Mouse (Mus musculus) G1E (cell line): Measurements from ENCODE around the gene Spaca4. TPM values are rescaled to one million over a fixed set of nuclear protein-coding genes. Genes with fewer than 3 reads are reported as not detected.

Experiments
- ATAC-seq: 2 replicates; pipeline ENCODE4 v1.8.0; 2016; ENCODE audit warnings: mild to moderate bottlenecking; ENCODE audit not compliant: insufficient number of reproducible peaks, poor library complexity, low FRiP score, severe bottlenecking; ENCODE audit errors: extremely low read depth
- DNase-seq: peaks from one replicate; pipeline ENCODE4 v3.0.0; 2012; ENCODE audit warnings: low spot score
- H3K27me3 ChIP-seq: 2 replicates; pipeline ENCODE4 v1.6.1; 2012; ENCODE audit warnings: mild to moderate bottlenecking, low read length, inconsistent platforms; ENCODE audit not compliant: insufficient read depth
- H3K36me3 ChIP-seq: replicated peaks from 2 replicates; pipeline ENCODE3; 2012; ENCODE audit warnings: mild to moderate bottlenecking, inconsistent platforms
- H3K4me1 ChIP-seq: 2 replicates; pipeline ENCODE4 v1.6.1; 2012; ENCODE audit warnings: low read depth, low read length, inconsistent platforms, mixed read lengths; ENCODE audit not compliant: insufficient read depth
- H3K4me3 ChIP-seq: 2 replicates; pipeline ENCODE4 v1.5.1; 2012; ENCODE audit warnings: low read depth, mild to moderate bottlenecking, inconsistent platforms, low read length, moderate library complexity, mixed read lengths
- H3K9me3 ChIP-seq: replicated peaks from 2 replicates; pipeline ENCODE4 v1.6.1; 2012; ENCODE audit warnings: inconsistent platforms
- CTCF ChIP-seq: IDR thresholded peaks from 2 replicates; pipeline ENCODE4 v1.5.1; 2012; ENCODE audit warnings: low read depth, low read length, inconsistent platforms, mixed read lengths
- GATA1 ChIP-seq: IDR thresholded peaks from 2 replicates; pipeline ENCODE4 v1.6.1; 2012; ENCODE audit warnings: borderline replicate concordance, low read length, inconsistent platforms, mixed read lengths
- GATA2 ChIP-seq: IDR thresholded peaks from 2 replicates; pipeline ENCODE4 v1.6.1; 2012; ENCODE audit warnings: low read depth, low read length, inconsistent platforms, borderline replicate concordance
- POLR2AphosphoS5 ChIP-seq: IDR thresholded peaks from 2 replicates; pipeline ENCODE4 v1.6.1; 2012; ENCODE audit warnings: low read depth, low read length, inconsistent platforms; ENCODE audit not compliant: insufficient replicate concordance
- TAL1 ChIP-seq: conservative IDR thresholded peaks from 2 replicates; pipeline ENCODE4 v1.6.1; 2012; ENCODE audit warnings: low read depth, low read length, inconsistent platforms, mixed read lengths
- polyA plus RNA-seq: library from polyadenylated mRNA; stranded (reverse); fragments of >175 nt; gene quantifications from 2 replicates; pipeline ENCODE4 v1.2.3, GENCODE M21; 2012
- total RNA-seq, 2 experiments: library from RNA; stranded (forward) in 1 of 2; stranded (reverse) in 1 of 2; fragments of 200-1000 nt in 1 of 2; fragments of >200 nt in 1 of 2; fragmentation: Nextera tagmentation in 1 of 2; gene quantifications; 2 replicates each; pipeline ENCODE4 v1.2.3; 2014 to 2017

Spaca4 gene
- total and polyA plus RNA-seq, 3 experiments: not detected

- Histone ChIP-seq H3K36me3 (no peaks in the 10 kb centered on the region), H3K27me3 (peaks cover 27% of the 10 kb centered on the region), H3K4me1 (peaks cover 15% of the 10 kb centered on the region), H3K9me3 (no peaks in the 10 kb centered on the region), H3K4me3 (no peak overlapping the region)
- no peak for TF ChIP-seq GATA1
- no peak for ATAC-seq
- DNase-seq: peak; percentile 65
Measured at GRCm38 (mm10) chr7:45739162-45739763, 13.7 kb upstream of the Spaca4 start.

- ATAC-seq: no peak
- no peak for TF ChIP-seq GATA1
- TF ChIP-seq GATA2: no peak
- TF ChIP-seq POLR2AphosphoS5: no peak
- TF ChIP-seq CTCF: no peak
- TF ChIP-seq TAL1: no peak
- DNase-seq: no peak
Measured at GRCm38 (mm10) chr7:45733477-45733876, 7.9 kb upstream of the Spaca4 start.

GRCm38 (mm10) chr7:45730727-45731431, 5.3 kb upstream of the Spaca4 start:
- Histone ChIP-seq H3K4me1 (peaks cover 41% of the 10 kb centered on the region), H3K9me3 (no peaks in the 10 kb centered on the region), H3K27me3 (peaks cover 14% of the 10 kb centered on the region), H3K36me3 (peaks cover 49% of the 10 kb centered on the region), H3K4me3 (no peak overlapping the region)
- TF ChIP-seq TAL1: no peak
- TF ChIP-seq CTCF: peak; percentile 77; the same call in 1 of the 2 replicates
- no peak for TF ChIP-seq GATA1
- ATAC-seq (no peak; the same call in 1 of the 2 replicates), DNase-seq (peak; percentile 72)

More at GRCm38 (mm10) chr7:45733477-45733876, 7.9 kb upstream of the Spaca4 start:
- Histone ChIP-seq H3K27me3 (peaks cover 19% of the 10 kb centered on the region), H3K4me1 (peaks cover 29% of the 10 kb centered on the region), H3K4me3 (no peak overlapping the region), H3K36me3 (peaks cover 23% of the 10 kb centered on the region), H3K9me3 (no peaks in the 10 kb centered on the region)

GRCm38 (mm10) chr7:45727625-45728024, 2.0 kb upstream of the Spaca4 start:
- Histone ChIP-seq H3K4me3 (no peak overlapping the region), H3K9me3 (no peaks in the 10 kb centered on the region), H3K27me3 (peaks cover 2% of the 10 kb centered on the region; the same call in 1 of the 2 replicates), H3K4me1 (peaks cover 69% of the 10 kb centered on the region), H3K36me3 (peaks cover 82% of the 10 kb centered on the region)
- DNase-seq: no peak
- ATAC-seq: no peak
- no peak for TF ChIP-seq TAL1
- TF ChIP-seq GATA2: no peak
- no peak for TF ChIP-seq CTCF
- no peak for TF ChIP-seq GATA1
- no peak for TF ChIP-seq POLR2AphosphoS5

- Histone ChIP-seq H3K4me3 (no peak overlapping the region), H3K4me1 (peaks cover 78% of the 10 kb centered on the region), H3K9me3 (no peaks in the 10 kb centered on the region), H3K27me3 (no peaks in the 10 kb centered on the region), H3K36me3 (peaks cover 94% of the 10 kb centered on the region)
- DNase-seq: no peak
- TF ChIP-seq CTCF (no peak), GATA2 (no peak), POLR2AphosphoS5 (no peak), GATA1 (no peak), TAL1 (no peak)
- ATAC-seq: no peak
Measured at GRCm38 (mm10) chr7:45726419-45726818, 806 bp upstream of the Spaca4 start.

DNA sequence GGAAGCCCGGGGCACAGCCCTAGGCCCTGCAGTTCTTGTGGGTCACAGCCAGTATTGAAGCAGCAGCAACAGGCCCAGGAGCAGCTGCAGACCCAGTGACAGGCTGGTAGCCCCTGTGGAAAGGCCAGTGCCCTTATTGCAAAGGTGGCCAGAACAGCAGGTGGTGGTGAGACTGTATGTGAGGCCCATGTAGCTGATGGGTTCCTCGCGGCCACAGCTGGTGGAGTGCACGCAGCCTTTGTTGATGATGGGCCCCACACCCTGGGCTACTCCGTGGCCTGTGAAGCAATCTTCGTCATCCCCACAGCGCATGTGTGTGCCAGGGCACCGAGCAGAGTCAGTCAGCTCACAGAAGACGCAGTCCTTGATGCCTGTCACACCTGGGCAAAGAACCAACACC, 462 bp downstream of the Spaca4 start:
- 0 out of 2 replicates have a peak, but pooled peaks have one; percentile 15 for TF ChIP-seq POLR2AphosphoS5
- TF ChIP-seq TAL1: no peak
- Histone ChIP-seq H3K4me3 (peak overlapping the region; percentile 3; the same call in 1 of the 2 replicates), H3K9me3 (no peaks in the 10 kb centered on the region), H3K27me3 (no peaks in the 10 kb centered on the region), H3K36me3 (peaks cover 100% of the 10 kb centered on the region), H3K4me1 (peaks cover 78% of the 10 kb centered on the region)
- DNase-seq (no peak), ATAC-seq (no peak)
